Mouse (Mus musculus) liver, adult 2 months (tissue): ENCODE measurements at regions not wholly inside any gene's neighbourhood (a gene's known extent, or its start where the extent isn't known, plus 50 kb on each side); places are given as distances from the start of the nearest gene placed in this dataset.

Experiments used
- CTCF ChIP-seq: fragments of 200-500 bp; IDR thresholded peaks from 2 replicates; pipeline ENCODE4 v1.5.1; 2011; ENCODE audit warnings: low read depth, low read length, control low read depth
- POLR2A ChIP-seq: fragments of 200-500 bp; IDR thresholded peaks from 2 replicates; pipeline ENCODE4 v1.6.1; 2011; ENCODE audit warnings: low read length, control low read depth; ENCODE audit not compliant: insufficient read depth; ENCODE audit errors: extremely low read depth

DNA sequence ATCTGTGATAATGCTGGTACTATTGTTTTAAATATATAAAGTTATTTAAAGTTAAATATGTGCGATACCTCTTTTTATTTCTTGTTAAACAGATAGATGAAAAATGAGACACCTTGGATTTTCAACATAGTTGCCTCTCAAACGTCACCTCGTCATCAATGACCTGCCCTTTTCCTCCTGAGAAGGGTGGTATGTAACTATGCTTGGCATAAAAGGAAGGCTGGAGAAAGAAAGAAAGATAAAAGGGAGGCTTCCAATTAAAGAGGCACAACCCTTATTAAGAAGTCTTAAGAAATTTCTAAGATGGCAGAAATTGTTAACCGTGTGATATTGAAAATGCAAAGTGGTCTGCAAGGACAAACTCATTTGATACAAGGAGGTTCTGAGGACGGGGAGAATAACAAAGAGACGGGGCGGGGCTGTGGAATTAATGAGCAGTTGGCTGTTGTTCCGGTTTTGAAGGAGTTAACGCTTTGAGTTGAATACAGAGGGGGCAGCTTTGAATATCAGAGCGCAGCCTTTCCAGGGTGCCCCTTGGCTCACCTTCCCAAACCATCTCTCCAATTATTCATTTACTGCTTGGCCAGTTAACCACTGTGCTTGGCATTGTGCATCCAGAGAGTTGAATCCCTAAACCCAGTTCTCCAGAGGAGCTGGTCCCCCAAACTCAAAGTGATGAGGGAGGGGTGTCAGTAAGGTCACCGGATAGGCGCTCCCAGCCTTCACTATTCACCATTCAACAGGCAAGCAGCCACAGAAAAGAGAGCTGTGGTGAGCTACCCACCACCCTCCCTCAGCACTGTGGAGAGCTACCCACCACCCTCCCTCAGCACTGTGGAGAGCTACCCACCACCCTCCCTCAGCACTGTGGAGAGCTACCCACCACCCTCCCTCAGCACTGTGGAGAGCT, 220.6 kb downstream of the Atp23 start:
- TF ChIP-seq CTCF = no peak
- no peak for TF ChIP-seq POLR2A
